Mouse (Mus musculus) limb, embryonic 13.5 days (tissue): ENCODE measurements around the gene B430305J03Rik. TPM values are rescaled to one million over a fixed set of nuclear protein-coding genes. Genes with fewer than 3 reads are reported as not detected.

Source experiments
- ATAC-seq: fragments of 200-750 bp; cut with Nextera tagmentation; 2 replicates; pipeline ENCODE4 v1.8.0; 2017; ENCODE audit warnings: low read depth, moderate number of reproducible peaks, moderate TSS enrichment; ENCODE audit not compliant: low FRiP score
- H3K27ac ChIP-seq: fragments of 300-500 bp; sonication (generic); 2 replicates; pipeline ENCODE4 v1.5.1; 2015; ENCODE audit warnings: inconsistent platforms, mild to moderate bottlenecking, moderate library complexity
- H3K27me3 ChIP-seq: fragments of 300-500 bp; sonication (generic); 2 replicates; pipeline ENCODE4 v1.6.1; 2015; ENCODE audit warnings: mild to moderate bottlenecking, inconsistent platforms
- H3K36me3 ChIP-seq: fragments of 300-500 bp; sonication (generic); 2 replicates; pipeline ENCODE4 v1.6.1; 2015; ENCODE audit warnings: inconsistent platforms, mild to moderate bottlenecking, moderate library complexity
- H3K4me1 ChIP-seq: fragments of 300-500 bp; sonication (generic); 2 replicates; pipeline ENCODE4 v1.6.1; 2015; ENCODE audit warnings: inconsistent platforms
- H3K4me2 ChIP-seq: fragments of 300-500 bp; sonication (generic); replicated peaks from 2 replicates; pipeline ENCODE4 v1.6.1; 2015; ENCODE audit warnings: inconsistent platforms, mild to moderate bottlenecking, moderate library complexity
- H3K4me3 ChIP-seq: fragments of 300-500 bp; sonication (generic); 2 replicates; pipeline ENCODE4 v1.5.1; 2015; ENCODE audit warnings: moderate library complexity, mild to moderate bottlenecking, inconsistent platforms
- H3K9ac ChIP-seq: fragments of 300-500 bp; sonication (generic); 2 replicates; pipeline ENCODE4 v1.6.1; 2015; ENCODE audit warnings: mild to moderate bottlenecking, inconsistent platforms
- H3K9me3 ChIP-seq: fragments of 300-500 bp; sonication (generic); 2 replicates; pipeline ENCODE4 v1.6.1; 2016; ENCODE audit warnings: inconsistent platforms
- WGBS: fragments of 180-500 bp; shearing (Covaris S2); methylation state at CpG from one replicate; pipeline ENCODE4 v1.1.7; 2015; 5-methylcytosine and 5-hydroxymethylcytosine counted together
- polyA plus RNA-seq: library from polyadenylated mRNA; unstranded; fragments of >200 nt; fragmentation: Nextera tagmentation; extraction: Ambion mirVana; gene quantifications from 2 replicates; pipeline ENCODE4 v1.2.1, GENCODE M21; 2015

The B430305J03Rik gene
- polyA plus RNA-seq, 1 experiment from 2014 or later: not detected

- H3K27ac ChIP-seq: peak overlapping the region; percentile 79; the same call in 1 of the 2 replicates
- no peak for ATAC-seq
- peak overlapping the region; percentile 89 for H3K4me3 ChIP-seq
- peak overlapping the region; percentile 88 for H3K9ac ChIP-seq
- H3K36me3 ChIP-seq: peaks cover 2% of the 10 kb centered on the region; the same call in 1 of the 2 replicates
- H3K4me2 ChIP-seq: peak overlapping the region; percentile 87
- H3K9me3 ChIP-seq: no peaks in the 10 kb centered on the region
- under 1% methylated on average over 68 of the region's 68 CpGs for WGBS
- H3K27me3 ChIP-seq: no peaks in the 10 kb centered on the region
- peaks cover 21% of the 10 kb centered on the region for H3K4me1 ChIP-seq
These were observed 573 bp downstream of the B430305J03Rik start for GRCm38 (mm10) chr3:61364978-61365778.

DNA sequence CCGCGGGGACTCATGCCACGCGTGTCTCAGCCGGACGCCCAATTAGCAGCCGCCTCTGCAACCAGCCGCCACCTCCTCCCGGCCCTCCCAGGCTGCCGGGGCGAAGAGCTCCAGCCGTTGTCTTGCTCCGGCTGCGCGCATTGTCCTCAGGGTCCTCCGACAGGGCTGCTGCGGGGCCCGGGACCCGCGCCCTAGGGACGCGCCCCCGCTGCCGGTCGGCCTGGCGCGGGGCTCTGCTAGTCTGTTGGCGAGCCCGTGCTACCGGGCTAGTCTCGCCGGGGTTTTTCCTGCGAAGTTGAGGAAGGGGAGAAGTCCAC, 1.1 kb downstream of the B430305J03Rik start:
- ATAC-seq: peak; percentile 19
- H3K36me3 ChIP-seq: peaks cover 2% of the 10 kb centered on the region; the same call in 1 of the 2 replicates
- 0% methylated on average over 23 of the region's 33 CpGs for WGBS

GRCm38 (mm10) chr3:61363989-61364660, 1.6 kb downstream of the B430305J03Rik start:
- Histone ChIP-seq H3K9me3 (no peaks in the 10 kb centered on the region), H3K4me2 (peak overlapping the region; percentile 87), H3K9ac (peak overlapping the region; percentile 88), H3K4me3 (peak overlapping the region; percentile 89), H3K27me3 (no peaks in the 10 kb centered on the region), H3K36me3 (peaks cover 2% of the 10 kb centered on the region; the same call in 1 of the 2 replicates), H3K27ac (peak overlapping the region; percentile 89), H3K4me1 (peaks cover 21% of the 10 kb centered on the region)
- under 1% methylated on average over 45 of the region's 51 CpGs for WGBS
- peak; percentile 88 for ATAC-seq

More for the DNA sequence above, 1.1 kb downstream of the B430305J03Rik start:
- H3K4me1 ChIP-seq: peaks cover 21% of the 10 kb centered on the region
- no peaks in the 10 kb centered on the region for H3K27me3 ChIP-seq
- peak overlapping the region; percentile 79; the same call in 1 of the 2 replicates for H3K27ac ChIP-seq
- peak overlapping the region; percentile 89 for H3K4me3 ChIP-seq
- H3K4me2 ChIP-seq: peak overlapping the region; percentile 87
- no peaks in the 10 kb centered on the region for H3K9me3 ChIP-seq
- H3K9ac ChIP-seq: peak overlapping the region; percentile 88

- peak overlapping the region; percentile 89 for H3K27ac ChIP-seq
- peaks cover 2% of the 10 kb centered on the region; the same call in 1 of the 2 replicates for H3K36me3 ChIP-seq
- WGBS: under 1% methylated on average over 30 of the region's 30 CpGs
- H3K4me3 ChIP-seq: peak overlapping the region; percentile 89
- peaks cover 23% of the 10 kb centered on the region for H3K4me1 ChIP-seq
- peak overlapping the region; percentile 87 for H3K4me2 ChIP-seq
- H3K27me3 ChIP-seq: no peaks in the 10 kb centered on the region
- H3K9me3 ChIP-seq: no peaks in the 10 kb centered on the region
- H3K9ac ChIP-seq: peak overlapping the region; percentile 70
- peak; percentile 95 for ATAC-seq
These were observed 2.4 kb downstream of the B430305J03Rik start for GRCm38 (mm10) chr3:61363161-61363988.

DNA sequence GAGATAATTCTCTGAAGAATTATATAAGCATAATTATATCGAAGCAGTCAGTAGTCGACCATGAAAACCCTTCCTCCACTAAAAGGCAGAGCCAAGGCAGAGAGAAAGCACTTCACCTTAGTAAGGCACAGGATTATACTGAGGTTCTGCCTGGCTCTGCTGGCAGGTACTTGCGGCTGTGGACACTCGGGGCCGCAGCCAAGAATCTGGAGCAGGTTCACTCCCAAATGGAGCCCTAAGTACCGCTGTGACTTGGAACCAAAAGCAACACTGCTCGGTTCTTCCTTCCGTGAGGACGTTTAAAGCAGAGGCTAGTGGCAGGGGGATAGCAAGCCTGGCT, 3.0 kb downstream of the B430305J03Rik start:
- peak overlapping the region; percentile 89 for H3K4me3 ChIP-seq
- no peaks in the 10 kb centered on the region; the same call in 1 of the 2 replicates for H3K36me3 ChIP-seq
- peaks cover 23% of the 10 kb centered on the region for H3K4me1 ChIP-seq
- WGBS: 7% methylated on average over 9 of the region's 9 CpGs
- H3K27ac ChIP-seq: peak overlapping the region; percentile 82
- H3K9ac ChIP-seq: peak overlapping the region; percentile 70
- H3K9me3 ChIP-seq: no peaks in the 10 kb centered on the region
- no peak for ATAC-seq
- H3K27me3 ChIP-seq: no peaks in the 10 kb centered on the region
- H3K4me2 ChIP-seq: peak overlapping the region; percentile 87

GRCm38 (mm10) chr3:61361338-61361737, 4.4 kb downstream of the B430305J03Rik start, which contains the start of gene Rap2b:
Gene Rap2b (plus strand): TSS chr3:61361638.
- Histone ChIP-seq H3K4me2 (peak within 1 kb of the TSS; percentile 87; the same call in 1 of the 2 replicates), H3K4me3 (peak within 1 kb of the TSS; percentile 89), H3K27ac (no peak within 1 kb of the TSS), H3K9me3 (no peaks in the 10 kb centered on the region), H3K4me1 (peaks cover 13% of the 10 kb centered on the region), H3K27me3 (no peaks in the 10 kb centered on the region), H3K9ac (no peak within 1 kb of the TSS), H3K36me3 (no peaks in the 10 kb centered on the region)
- ATAC-seq: no peak
- WGBS: 90% methylated on average over 1 of the region's 1 CpGs

GRCm38 (mm10) chr3:61358756-61359293, 6.9 kb downstream of the B430305J03Rik start:
- Histone ChIP-seq H3K4me1 (peaks cover 8% of the 10 kb centered on the region; the same call in 1 of the 2 replicates), H3K4me2 (no peak overlapping the region), H3K27ac (no peak overlapping the region), H3K36me3 (no peaks in the 10 kb centered on the region), H3K4me3 (no peak overlapping the region), H3K9me3 (no peaks in the 10 kb centered on the region), H3K9ac (no peak overlapping the region), H3K27me3 (no peaks in the 10 kb centered on the region)
- ATAC-seq: no peak
- WGBS: 25% methylated on average over 7 of the region's 7 CpGs

DNA sequence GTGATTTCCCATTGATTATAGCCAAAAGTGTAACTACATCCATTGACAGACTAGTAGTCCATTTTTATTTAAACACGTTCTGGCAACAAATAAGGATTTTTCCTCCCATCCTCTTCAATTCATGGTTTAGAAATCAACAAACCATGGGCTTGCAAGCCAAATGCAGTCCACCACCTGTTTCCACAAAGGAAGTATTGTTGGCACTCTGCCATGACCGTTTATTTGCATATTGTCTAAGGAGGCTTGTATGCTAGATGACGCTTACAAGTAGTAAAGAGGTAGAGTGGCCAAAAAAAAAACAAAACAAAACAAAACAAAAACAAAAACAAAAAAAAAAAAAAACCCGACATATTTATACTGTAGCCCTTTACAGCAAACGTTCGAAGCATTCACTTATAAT, 7.6 kb downstream of the B430305J03Rik start:
- Histone ChIP-seq H3K4me1 (peaks cover 8% of the 10 kb centered on the region; the same call in 1 of the 2 replicates), H3K4me3 (no peak overlapping the region), H3K27ac (no peak overlapping the region), H3K4me2 (no peak overlapping the region), H3K27me3 (no peaks in the 10 kb centered on the region), H3K36me3 (no peaks in the 10 kb centered on the region), H3K9me3 (no peaks in the 10 kb centered on the region), H3K9ac (no peak overlapping the region)
- WGBS: 63% methylated on average over 6 of the region's 6 CpGs
- ATAC-seq: no peak

GRCm38 (mm10) chr3:61355464-61355863, 10.3 kb downstream of the B430305J03Rik start:
- Histone ChIP-seq H3K27ac (no peak overlapping the region), H3K36me3 (no peaks in the 10 kb centered on the region), H3K9me3 (no peaks in the 10 kb centered on the region), H3K4me1 (peaks cover 3% of the 10 kb centered on the region; the same call in 1 of the 2 replicates), H3K4me3 (no peak overlapping the region), H3K9ac (no peak overlapping the region), H3K27me3 (no peaks in the 10 kb centered on the region), H3K4me2 (no peak overlapping the region)
- no peak for ATAC-seq
- 79% methylated on average over 1 of the region's 1 CpGs for WGBS

DNA sequence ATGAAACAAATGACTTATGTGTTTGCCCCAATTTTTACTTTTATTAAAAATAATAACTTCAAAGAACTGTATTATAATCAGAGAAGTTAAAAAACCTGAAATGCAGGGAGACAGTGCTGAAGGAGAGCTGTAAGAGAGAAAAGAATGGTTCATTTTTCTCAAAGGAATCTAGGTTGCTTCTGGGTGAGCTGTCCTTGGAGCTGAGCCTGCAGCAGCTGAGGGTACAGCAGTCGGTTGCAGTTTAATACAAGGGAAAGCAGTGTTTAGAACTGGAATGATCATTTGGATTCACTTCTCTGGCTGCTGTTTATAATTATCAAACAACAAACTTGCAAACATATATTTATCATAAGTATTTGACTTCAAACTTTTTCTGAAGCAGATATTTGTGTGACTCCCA, 16.3 kb downstream of the B430305J03Rik start:
- Histone ChIP-seq H3K36me3 (no peaks in the 10 kb centered on the region), H3K27ac (no peak overlapping the region), H3K27me3 (no peaks in the 10 kb centered on the region), H3K9me3 (no peaks in the 10 kb centered on the region), H3K4me2 (no peak overlapping the region), H3K4me1 (no peaks in the 10 kb centered on the region), H3K9ac (no peak overlapping the region), H3K4me3 (no peak overlapping the region)
- 72% methylated on average over 1 of the region's 1 CpGs for WGBS
- ATAC-seq: no peak

DNA sequence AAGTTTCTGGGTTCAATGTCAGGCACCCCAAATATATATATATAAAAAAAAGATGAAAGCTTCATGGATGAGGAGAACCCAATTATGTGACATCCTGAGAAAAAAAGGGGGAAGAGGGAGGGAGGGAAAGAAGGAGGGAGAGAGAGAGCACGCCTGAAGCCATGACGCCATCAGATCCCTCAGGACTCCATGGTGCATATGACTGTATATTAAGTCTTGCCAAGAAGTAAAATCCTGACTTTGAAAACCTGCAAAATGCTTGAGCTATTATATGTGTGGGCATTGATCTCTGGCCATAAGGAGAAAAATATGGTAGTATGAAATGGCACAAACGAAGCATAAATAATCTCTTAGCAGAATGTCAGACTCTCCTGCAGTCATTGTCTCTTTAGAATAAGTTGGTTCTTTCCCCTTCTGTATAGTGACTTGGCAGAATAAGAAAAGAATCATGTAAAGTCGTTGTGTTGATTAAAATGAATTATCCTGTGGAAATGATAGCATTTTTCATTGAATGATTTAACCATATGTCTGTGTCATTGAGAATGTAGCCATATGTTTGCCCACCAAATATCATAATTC, 17.6 kb downstream of the B430305J03Rik start:
- Histone ChIP-seq H3K9me3 (no peaks in the 10 kb centered on the region), H3K4me3 (no peak overlapping the region), H3K36me3 (no peaks in the 10 kb centered on the region), H3K9ac (no peak overlapping the region), H3K27me3 (no peaks in the 10 kb centered on the region), H3K4me1 (no peaks in the 10 kb centered on the region), H3K27ac (no peak overlapping the region), H3K4me2 (no peak overlapping the region)
- no peak for ATAC-seq
- 81% methylated on average over 4 of the region's 4 CpGs for WGBS
